Mouse (Mus musculus): Measurements from ENCODE around the gene Med13. TPM values are rescaled to one million over a fixed set of nuclear protein-coding genes. Genes with fewer than 3 reads are reported as not detected.

The Med13 gene
- polyA plus RNA-seq, 1 experiment from 2014 or later, result 8.3 TPM

DNA sequence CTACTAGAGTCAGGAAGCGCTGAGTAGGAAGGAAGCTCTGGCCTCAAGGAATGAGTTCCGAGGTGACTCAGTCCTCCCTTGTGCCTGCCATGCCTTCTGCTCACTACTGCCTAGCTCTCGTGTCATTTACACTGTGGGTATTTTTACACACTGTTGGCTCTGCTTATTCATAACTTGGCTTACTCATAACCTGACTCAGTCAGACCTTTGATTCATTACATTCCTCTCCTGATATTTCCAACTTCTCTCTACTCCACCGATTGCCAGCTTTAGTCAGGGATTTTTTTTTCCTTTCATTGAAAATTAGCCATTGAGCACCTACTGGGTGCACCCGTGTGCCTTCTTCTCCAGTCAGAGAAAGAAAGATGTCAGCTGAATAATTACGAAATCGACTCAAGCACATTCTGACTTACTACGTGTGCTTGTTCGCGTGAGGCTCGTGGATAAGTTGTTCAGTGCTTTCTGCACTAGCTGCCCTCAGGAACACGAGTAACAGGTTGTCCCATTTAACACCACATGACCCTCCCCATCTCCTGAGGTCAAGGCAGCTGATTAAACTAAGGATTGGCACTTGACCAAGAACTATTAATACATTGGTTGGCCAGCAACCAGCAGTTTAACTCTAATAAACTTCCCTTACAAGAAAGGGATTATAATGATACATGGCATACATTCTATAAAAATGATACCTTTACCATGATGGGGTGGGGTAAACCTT, 23.3 kb upstream of the Med13 start:
- WGBS, result 74% methylated on average over 12 of the region's 12 CpGs
- DNase-seq (ENCODE audit: low spot score), result no peak

DNA sequence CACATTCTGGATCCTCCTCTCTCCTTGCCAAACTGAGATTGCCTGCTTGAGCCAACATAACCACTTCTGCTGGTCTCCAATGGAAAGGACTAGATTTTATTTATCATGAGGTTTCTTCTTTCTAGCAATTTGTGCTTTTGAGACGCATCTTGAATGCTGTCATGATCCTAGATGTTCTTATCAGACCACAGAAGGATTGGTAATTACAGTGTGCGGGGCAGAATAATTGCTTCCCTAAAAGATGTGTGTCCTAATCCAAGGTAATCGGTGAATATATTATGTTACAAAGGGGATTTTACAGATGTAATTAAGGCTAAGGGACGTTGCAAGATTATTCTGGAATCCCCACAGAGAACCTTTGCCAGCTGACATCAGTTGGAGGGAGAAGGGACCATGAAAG, 21.6 kb upstream of the Med13 start:
- H3K36me3 ChIP-seq (ENCODE audit: insufficient read depth, low read length), result no peaks in the 10 kb centered on the region
- TF ChIP-seq CTCF (IDR thresholded peaks at IDR 0.05; ENCODE audit: low read depth), result no peak
- ATAC-seq (replicated peaks; ENCODE audit: low FRiP score, low read depth) (no peak), DNase-seq (ENCODE audit: low spot score) (no peak)
- H3K4me3 ChIP-seq (replicated peaks; ENCODE audit: low read depth, low read length), result no peak overlapping the region
- no peaks in the 10 kb centered on the region for H3K9me3 ChIP-seq (replicated peaks; ENCODE audit: low read length)
- H3K27ac ChIP-seq, result no peak overlapping the region
- H3K27me3 ChIP-seq (ENCODE audit: insufficient read depth, low read length), result no peaks in the 10 kb centered on the region
- no peak overlapping the region for H3K9ac ChIP-seq (ENCODE audit: low read depth, low read length)
- no peak overlapping the region for H3K4me2 ChIP-seq (ENCODE audit: low read length)
- WGBS, result 67% methylated on average over 4 of the region's 4 CpGs
- H3K4me1 ChIP-seq (replicated peaks; ENCODE audit: insufficient read depth, low read length), result no peaks in the 10 kb centered on the region

More for the DNA sequence above, 23.3 kb upstream of the Med13 start:
- Histone ChIP-seq H3K27me3 (ENCODE audit: insufficient read depth, low read length) (no peaks in the 10 kb centered on the region), H3K36me3 (ENCODE audit: insufficient read depth, low read length) (no peaks in the 10 kb centered on the region), H3K4me1 (replicated peaks; ENCODE audit: insufficient read depth, low read length) (no peaks in the 10 kb centered on the region), H3K4me3 (replicated peaks; ENCODE audit: low read depth, low read length) (no peak overlapping the region), H3K9ac (ENCODE audit: low read depth, low read length) (no peak overlapping the region), H3K4me2 (ENCODE audit: low read length) (no peak overlapping the region), H3K27ac (no peak overlapping the region), H3K9me3 (replicated peaks; ENCODE audit: low read length) (no peaks in the 10 kb centered on the region)
- ATAC-seq (replicated peaks; ENCODE audit: low FRiP score, low read depth), result no peak
- TF ChIP-seq CTCF (IDR thresholded peaks at IDR 0.05; ENCODE audit: low read depth), result no peak

DNA sequence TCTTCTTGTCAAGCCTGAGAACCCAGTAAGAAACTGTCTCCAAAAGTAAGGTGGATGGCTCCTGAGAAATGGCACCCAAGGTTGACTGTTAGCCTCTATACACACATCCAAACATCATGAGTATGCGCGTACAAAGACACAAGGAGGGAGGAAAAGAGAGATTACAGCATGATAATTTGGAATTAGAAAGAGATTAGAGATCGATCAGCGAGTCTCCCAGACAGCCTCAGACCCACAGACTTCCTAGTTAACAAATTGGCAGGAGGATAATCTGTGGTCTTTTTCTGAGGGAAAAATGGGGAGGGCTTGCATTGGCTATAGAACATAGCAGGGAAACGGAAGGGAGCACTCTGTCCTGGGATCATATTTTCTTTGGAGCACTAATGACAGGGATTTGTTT, 20.4 kb upstream of the Med13 start:
- no peak for DNase-seq (ENCODE audit: low spot score)
- H3K27ac ChIP-seq, result no peak overlapping the region
- no peaks in the 10 kb centered on the region for H3K4me1 ChIP-seq (replicated peaks; ENCODE audit: insufficient read depth, low read length)
- 94% methylated on average over 5 of the region's 5 CpGs for WGBS
- no peaks in the 10 kb centered on the region for H3K9me3 ChIP-seq (replicated peaks; ENCODE audit: low read length)
- H3K9ac ChIP-seq (ENCODE audit: low read depth, low read length), result no peak overlapping the region
- H3K36me3 ChIP-seq (ENCODE audit: insufficient read depth, low read length), result no peaks in the 10 kb centered on the region
- no peaks in the 10 kb centered on the region for H3K27me3 ChIP-seq (ENCODE audit: insufficient read depth, low read length)
- no peak overlapping the region for H3K4me3 ChIP-seq (replicated peaks; ENCODE audit: low read depth, low read length)
- no peak overlapping the region for H3K4me2 ChIP-seq (ENCODE audit: low read length)
- TF ChIP-seq CTCF (IDR thresholded peaks at IDR 0.05; ENCODE audit: low read depth), result no peak
- no peak for ATAC-seq (replicated peaks; ENCODE audit: low FRiP score, low read depth)

DNA sequence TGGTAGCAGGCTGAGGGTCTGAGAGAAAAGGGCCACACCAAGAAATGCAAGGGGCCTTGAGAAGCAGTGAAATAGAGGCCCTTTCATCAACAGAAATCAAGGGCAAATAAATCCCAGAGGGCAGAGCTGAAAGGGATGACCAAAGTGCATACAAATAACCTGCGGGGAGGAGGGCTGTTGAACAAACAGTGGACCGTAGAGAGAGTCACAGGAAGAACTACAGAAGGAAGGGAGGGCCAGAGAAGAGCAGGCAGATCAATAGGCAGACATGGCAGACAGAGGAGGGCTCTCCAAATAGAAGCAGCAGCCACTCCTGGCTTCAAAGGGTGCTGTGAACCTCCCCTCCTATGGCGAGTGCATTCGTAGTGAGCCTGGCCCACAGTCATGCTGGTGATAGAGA, 19.3 kb upstream of the Med13 start:
- Histone ChIP-seq H3K4me3 (replicated peaks; ENCODE audit: low read depth, low read length) (no peak overlapping the region), H3K9me3 (replicated peaks; ENCODE audit: low read length) (no peaks in the 10 kb centered on the region), H3K36me3 (ENCODE audit: insufficient read depth, low read length) (no peaks in the 10 kb centered on the region), H3K4me1 (replicated peaks; ENCODE audit: insufficient read depth, low read length) (no peaks in the 10 kb centered on the region), H3K4me2 (ENCODE audit: low read length) (no peak overlapping the region), H3K27ac (no peak overlapping the region), H3K9ac (ENCODE audit: low read depth, low read length) (no peak overlapping the region), H3K27me3 (ENCODE audit: insufficient read depth, low read length) (no peaks in the 10 kb centered on the region)
- WGBS, result 69% methylated on average over 4 of the region's 4 CpGs
- ATAC-seq (replicated peaks; ENCODE audit: low FRiP score, low read depth) (no peak), DNase-seq (ENCODE audit: low spot score) (no peak)
- TF ChIP-seq CTCF (IDR thresholded peaks at IDR 0.05; ENCODE audit: low read depth), result no peak

DNA sequence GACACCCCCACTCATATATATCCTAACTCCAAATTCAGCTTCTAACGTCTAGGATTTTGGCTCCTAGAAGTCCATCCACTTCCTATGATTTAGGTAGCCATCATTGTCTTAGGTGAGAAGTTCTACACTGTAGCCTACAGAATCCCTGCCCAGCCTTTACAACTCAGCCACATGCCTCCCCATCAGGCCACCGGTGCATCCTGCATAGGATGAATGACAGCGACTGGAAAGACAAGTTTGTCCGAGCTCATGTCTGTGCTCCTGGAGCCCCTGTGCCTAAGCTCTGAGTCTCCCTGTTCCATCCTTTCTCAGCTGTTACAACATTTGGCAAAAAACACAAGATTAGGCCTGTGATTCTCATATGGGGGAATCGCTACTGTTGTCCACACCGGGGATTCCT, 17.7 kb upstream of the Med13 start:
- no peaks in the 10 kb centered on the region for H3K9me3 ChIP-seq (replicated peaks; ENCODE audit: low read length)
- H3K9ac ChIP-seq (ENCODE audit: low read depth, low read length), result no peak overlapping the region
- no peaks in the 10 kb centered on the region for H3K4me1 ChIP-seq (replicated peaks; ENCODE audit: insufficient read depth, low read length)
- no peak overlapping the region for H3K4me3 ChIP-seq (replicated peaks; ENCODE audit: low read depth, low read length)
- ATAC-seq (replicated peaks; ENCODE audit: low FRiP score, low read depth) (no peak), DNase-seq (ENCODE audit: low spot score) (no peak)
- no peaks in the 10 kb centered on the region for H3K27me3 ChIP-seq (ENCODE audit: insufficient read depth, low read length)
- H3K27ac ChIP-seq, result no peak overlapping the region
- H3K4me2 ChIP-seq (ENCODE audit: low read length), result no peak overlapping the region
- 85% methylated on average over 6 of the region's 6 CpGs for WGBS
- no peaks in the 10 kb centered on the region for H3K36me3 ChIP-seq (ENCODE audit: insufficient read depth, low read length)
- TF ChIP-seq CTCF (IDR thresholded peaks at IDR 0.05; ENCODE audit: low read depth), result no peak

DNA sequence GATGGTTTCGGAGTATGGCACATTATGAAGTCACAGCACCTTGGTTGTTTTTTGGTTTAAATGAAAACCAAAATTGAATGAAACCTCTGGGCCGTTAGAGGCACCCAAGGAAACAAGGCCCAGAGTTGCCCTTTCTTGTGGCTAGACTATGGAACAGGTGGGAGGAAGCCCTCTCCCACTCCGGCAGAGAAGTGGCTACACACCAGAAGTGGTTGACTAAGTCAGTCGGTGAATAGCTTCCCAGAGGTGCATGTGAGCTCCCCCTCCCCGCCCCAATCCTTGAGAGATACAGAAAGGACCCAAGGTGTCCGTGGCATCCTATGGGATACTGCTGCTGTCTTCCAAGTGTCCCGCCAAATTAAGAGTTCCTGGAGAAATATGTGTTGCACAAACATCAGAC, 13.9 kb upstream of the Med13 start:
- ATAC-seq (replicated peaks; ENCODE audit: low FRiP score, low read depth) (no peak), DNase-seq (ENCODE audit: low spot score) (no peak)
- H3K9ac ChIP-seq (ENCODE audit: low read depth, low read length), result no peak overlapping the region
- 76% methylated on average over 7 of the region's 7 CpGs for WGBS
- H3K27ac ChIP-seq, result no peak overlapping the region
- no peak for TF ChIP-seq CTCF (IDR thresholded peaks at IDR 0.05; ENCODE audit: low read depth)
- H3K4me2 ChIP-seq (ENCODE audit: low read length), result no peak overlapping the region
- H3K36me3 ChIP-seq (ENCODE audit: insufficient read depth, low read length), result no peaks in the 10 kb centered on the region
- H3K9me3 ChIP-seq (replicated peaks; ENCODE audit: low read length), result no peaks in the 10 kb centered on the region
- no peaks in the 10 kb centered on the region for H3K27me3 ChIP-seq (ENCODE audit: insufficient read depth, low read length)
- no peak overlapping the region for H3K4me3 ChIP-seq (replicated peaks; ENCODE audit: low read depth, low read length)
- no peaks in the 10 kb centered on the region for H3K4me1 ChIP-seq (replicated peaks; ENCODE audit: insufficient read depth, low read length)

DNA sequence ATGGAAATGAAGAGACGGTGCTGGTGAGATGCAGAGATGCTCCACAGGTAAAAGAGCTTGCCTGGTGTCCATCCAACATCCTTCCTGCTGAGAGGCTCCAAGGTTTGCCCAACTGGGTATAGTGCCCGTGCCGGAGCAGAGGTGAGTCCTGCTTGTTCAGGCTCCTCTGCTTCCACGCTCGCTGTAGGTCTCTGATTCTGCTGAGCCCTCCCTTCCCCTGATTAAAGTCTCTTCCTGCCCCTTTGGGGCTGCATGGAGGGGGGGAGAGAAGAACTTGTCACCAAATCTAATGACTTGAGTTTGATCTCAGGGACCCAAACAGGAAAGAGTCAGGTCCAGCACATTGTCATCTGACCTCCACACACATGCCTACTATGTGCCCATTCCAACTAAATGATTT, 12.5 kb upstream of the Med13 start:
- Histone ChIP-seq H3K4me2 (ENCODE audit: low read length) (no peak overlapping the region), H3K36me3 (ENCODE audit: insufficient read depth, low read length) (no peaks in the 10 kb centered on the region), H3K27ac (no peak overlapping the region), H3K4me1 (replicated peaks; ENCODE audit: insufficient read depth, low read length) (no peaks in the 10 kb centered on the region), H3K4me3 (replicated peaks; ENCODE audit: low read depth, low read length) (no peak overlapping the region), H3K9ac (ENCODE audit: low read depth, low read length) (no peak overlapping the region), H3K9me3 (replicated peaks; ENCODE audit: low read length) (no peaks in the 10 kb centered on the region), H3K27me3 (ENCODE audit: insufficient read depth, low read length) (no peaks in the 10 kb centered on the region)
- no peak for ATAC-seq (replicated peaks; ENCODE audit: low FRiP score, low read depth)
- 89% methylated on average over 5 of the region's 5 CpGs for WGBS
- no peak for TF ChIP-seq CTCF (IDR thresholded peaks at IDR 0.05; ENCODE audit: low read depth)
- DNase-seq (ENCODE audit: low spot score), result no peak

All from kidney, postnatal 0 days (tissue).